Mouse (Mus musculus): ENCODE measurements around the gene Mylk2.
A peak's percentile ranks its signal among the peaks of the same experiment; 100 is the strongest.

Gene Mylk2

DNA sequence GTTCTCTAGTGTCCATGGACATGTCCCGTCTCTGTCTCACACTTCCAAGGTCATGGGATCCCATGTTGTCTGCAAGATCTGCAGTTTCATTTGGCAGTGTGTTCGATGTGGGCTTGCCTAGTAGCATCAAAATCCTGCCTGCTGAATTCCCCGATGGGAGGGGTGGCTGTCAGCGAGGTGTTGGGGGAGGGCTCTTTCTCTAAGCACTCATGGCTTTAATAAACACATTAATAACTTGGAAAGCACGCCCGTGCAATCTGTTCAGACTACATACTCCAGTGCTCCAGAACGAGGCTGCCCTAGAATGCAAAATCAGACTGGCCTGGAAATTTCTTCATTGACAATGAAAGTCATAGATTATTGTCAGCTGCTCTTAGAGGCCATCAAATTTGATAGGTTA, 35.9 kb downstream of the Mylk2 start:
- peak; percentile 78 for DNase-seq

DNA sequence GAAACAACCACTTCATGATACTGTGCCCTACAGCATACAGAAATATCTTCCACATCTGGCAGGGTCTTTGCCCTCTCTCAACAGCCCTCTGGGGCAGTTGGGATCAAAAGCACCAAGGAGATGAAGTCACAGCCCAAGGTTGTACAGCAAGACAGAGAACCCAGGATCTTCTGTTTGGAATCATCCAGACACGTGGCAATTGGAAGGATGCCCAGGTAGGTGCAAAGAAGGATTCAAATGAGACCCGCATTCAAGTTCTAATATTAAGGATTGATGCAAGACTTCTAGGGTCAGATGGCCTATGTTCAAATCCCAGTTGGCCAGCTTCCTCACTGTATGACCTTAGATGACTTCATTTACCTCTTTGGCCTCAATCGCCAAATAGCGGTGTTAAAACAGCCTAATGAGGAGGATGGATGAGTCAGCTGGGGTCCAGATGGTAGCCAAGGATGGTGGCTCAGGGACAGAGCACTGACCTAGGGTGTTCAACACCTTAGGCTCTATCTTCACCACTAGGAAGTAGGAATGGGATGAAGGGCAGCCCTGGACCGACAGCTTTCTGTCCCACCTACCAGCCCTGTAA, 37.4 kb downstream of the Mylk2 start:
- DNase-seq: no peak

DNA sequence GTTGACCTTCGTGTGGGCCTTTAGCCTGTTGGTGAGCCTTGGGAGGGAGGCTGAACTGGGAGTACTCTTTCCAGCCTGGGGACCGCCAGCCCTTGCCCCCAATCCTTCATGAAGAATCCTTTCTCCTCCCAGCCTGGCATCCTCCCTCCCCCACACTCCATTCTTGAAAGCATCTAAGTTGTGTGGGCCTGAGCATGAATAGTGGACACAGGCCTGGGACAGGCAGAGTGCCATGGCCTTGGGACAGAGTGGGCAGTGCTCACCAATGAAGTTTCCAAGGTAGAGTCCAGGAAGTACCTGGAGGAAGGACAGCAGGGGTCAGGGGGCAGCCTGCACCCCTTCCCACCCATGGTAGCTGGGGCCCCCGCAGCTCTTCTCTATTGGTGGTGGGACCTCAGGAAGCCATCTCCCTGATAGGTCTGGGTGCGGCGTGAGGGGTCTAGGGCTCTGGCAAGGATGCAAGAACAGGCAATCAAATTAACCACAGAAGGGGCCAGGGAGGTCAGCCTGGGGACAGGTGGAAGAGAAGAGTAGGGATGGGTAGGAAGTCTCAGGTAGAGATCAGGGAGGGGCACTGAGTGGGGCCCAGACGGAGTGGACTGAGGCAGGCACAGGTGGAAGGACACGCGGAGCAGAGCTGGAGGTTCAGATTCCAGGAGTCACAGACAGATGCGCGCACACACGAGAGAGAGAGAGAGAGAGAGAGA, 39.4 kb downstream of the Mylk2 start:
- no peak for DNase-seq

DNA sequence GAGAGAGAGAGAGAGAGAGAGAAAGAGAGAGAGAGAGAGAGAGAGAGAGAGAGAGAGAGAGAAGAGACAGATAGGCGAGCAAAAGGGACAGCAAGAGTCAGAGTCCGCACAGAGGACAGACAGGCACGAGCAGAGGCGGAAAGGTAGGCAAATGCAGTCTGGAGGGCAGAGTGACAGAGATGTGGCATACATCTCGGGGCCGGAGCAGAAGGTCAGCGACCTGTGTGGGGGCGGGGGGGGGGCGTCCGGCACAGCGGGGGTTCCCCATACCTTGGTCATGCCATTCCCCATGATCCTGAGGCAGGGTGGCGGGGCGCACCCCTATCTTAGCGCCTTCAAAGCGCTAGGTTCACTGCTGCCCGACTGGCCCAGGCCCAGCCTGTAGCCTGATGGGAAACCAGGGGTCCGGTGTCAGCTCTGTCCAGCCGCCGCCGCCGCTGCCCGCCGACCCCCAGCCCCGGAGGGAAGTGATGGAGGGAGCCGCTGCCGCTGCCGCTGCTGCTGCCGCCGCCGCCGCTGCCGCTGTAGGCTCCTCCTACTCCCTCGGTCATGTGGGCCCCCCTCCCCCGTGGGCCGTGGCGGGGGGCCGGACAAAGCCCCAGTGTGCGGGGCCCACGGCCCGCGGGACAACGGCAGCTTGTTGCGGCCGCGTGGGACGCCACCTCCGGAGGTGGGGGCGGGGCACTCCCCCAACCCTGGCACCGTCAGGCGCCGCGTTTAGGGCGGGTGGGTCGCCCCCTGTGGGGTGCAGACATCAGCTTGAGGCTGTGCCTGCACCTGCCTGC, 40.1 kb downstream of the Mylk2 start, which contains the start of gene Dusp15:
TSS of gene Dusp15 (minus strand) at position 634 of the 785 bp plus-strand sequence.
- peak; percentile 70 for DNase-seq

DNA sequence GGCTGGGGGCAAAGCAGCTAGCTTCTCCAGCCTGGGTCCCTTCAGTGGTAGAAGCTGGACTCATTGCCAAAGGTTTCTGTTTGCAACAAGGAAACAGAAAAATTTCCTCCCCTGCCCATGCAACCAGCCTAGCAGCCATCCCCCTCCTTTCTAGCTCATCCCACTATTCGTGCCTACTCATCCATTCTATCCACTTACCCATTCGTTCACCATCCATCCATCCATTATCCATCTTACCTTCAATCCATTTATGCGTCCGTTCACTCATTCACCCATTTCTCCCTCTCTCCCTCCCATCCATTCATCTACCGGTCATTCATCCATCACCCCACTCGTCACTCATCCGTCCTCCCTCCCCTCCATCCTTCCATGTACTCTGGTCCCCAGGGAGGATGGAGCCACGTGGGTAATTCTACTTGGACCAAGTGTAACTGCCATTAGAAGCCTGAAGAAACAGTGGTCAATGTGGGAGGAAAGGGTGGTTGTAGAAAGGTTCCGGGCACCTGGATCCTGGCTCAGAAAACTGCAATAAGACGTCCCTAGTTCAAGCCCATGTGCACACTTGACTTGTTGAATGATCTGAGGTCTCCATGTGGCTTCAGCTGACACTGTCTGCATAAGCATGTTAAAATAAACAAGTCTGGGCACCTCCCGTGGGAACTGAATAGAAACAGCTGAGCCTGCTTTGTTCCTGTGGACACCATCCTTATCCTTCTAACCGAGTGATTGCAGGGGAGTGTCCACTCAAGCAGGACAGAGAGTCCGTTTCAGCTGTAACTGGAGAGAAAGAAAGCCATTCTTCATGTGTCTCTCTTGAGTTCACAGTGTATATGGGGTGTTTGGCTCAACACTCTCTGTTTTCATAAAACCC, 40.9 kb downstream of the Mylk2 start:
- DNase-seq: no peak

DNA sequence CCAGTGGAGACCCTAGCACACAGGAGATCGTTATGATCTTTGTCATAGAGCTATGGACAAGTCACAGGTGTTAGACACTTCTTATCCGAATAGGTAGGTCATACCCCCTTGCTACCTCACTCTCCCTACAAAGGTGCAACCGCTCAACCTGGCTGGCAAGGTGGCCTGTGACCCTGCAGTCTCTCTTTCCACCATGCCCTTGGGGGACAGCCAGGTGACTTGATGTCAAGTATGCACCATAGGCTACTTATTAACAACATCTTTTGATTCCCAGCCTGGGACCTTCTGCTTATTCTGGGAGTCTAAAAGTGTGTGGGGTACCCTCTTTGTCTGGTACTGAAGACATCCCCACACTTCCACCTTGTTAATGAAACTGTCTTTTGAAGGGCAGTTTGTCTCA, 47.0 kb downstream of the Mylk2 start:
- no peak for DNase-seq

DNA sequence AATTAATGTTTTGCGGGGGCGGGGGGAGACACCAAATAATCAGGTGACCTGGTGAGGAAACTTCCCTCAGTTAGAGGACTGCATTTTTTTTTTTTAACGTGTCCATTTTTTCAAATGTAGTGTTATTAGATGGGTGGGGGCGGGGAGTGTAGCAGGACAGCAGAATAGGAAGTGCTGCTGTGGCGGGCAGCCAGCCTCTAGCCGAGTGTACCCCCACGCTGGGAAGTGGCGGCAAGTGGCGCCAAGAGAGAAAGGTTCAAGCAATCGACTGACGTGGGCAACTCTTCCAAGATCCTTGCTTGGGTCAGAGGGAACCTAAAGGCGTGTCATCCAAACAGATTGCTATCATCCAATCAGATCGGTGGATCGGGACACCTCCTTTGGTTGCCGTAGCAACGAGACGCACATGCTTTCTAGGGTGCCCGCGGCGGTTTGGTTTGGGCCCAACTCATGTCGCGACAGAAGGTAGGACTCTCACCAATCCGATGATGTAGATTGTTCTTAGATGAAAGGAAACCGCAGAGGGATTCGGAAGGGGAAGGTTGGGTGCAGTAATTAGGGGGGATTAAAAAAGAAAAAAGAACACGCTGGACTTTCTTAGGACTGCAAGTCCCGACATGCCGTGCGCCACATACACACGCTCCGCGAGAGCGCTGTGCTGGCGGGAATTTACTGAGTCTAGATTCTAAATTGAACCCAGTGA, 51.1 kb downstream of the Mylk2 start, which contains the start of gene Ttll9:
TSS of gene Ttll9 (plus strand) at position 395 of the 703 bp plus-strand sequence.
- peak; percentile 91 for DNase-seq

DNA sequence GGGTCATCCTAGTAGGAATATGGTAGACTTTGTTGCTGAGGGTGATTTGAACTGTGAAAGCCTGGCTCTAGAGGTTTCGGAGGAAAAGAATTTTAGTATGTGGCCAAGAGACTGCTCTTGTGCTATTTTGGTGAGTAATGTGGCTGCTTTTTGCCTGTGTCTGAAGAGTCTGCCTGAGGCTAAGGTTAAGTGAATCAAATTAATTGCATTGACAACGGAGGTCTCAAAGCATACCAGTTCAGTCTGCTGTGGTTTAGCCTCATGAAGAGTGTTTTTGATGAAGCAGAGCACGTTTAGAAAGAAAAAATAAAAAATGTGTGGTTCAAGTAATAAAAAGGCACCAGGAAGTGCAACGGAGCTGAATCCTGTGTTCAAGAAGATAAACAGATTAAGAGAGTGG, 54.4 kb downstream of the Mylk2 start:
- no peak for DNase-seq

Measured in layer of hippocampus, adult 9-11 months (tissue).